Mouse (Mus musculus): ENCODE measurements around the gene Gm3264.
"Not testable (repeated sequence)": the region's sequence is repeated elsewhere in the genome, so short reads cannot be mapped to it uniquely, and the experiment has no call there.

Gene Gm3264

GRCm38 (mm10) chr14:4855299-4855980, at the start of gene Gm3264:
TSS of gene Gm3264 (plus strand) at chr14:4855576.
- DNase-seq (ENCODE audit: low read depth): not testable (repeated sequence)

- DNase-seq (ENCODE audit: low read depth): not testable (repeated sequence)
Measured at GRCm38 (mm10) chr14:4806421-4806820, 49.0 kb upstream of the Gm3264 start.

- not testable (repeated sequence) for DNase-seq (ENCODE audit: low read depth)
Measured at GRCm38 (mm10) chr14:4821950-4822349, 33.4 kb upstream of the Gm3264 start.

- not testable (repeated sequence) for DNase-seq (ENCODE audit: low read depth)
Measured at GRCm38 (mm10) chr14:4837806-4838205, 17.6 kb upstream of the Gm3264 start, which contains the start of gene Gm3269. TSS of gene Gm3269 (plus strand) at chr14:4838106.

- not testable (repeated sequence) for DNase-seq (ENCODE audit: low read depth)
Measured at GRCm38 (mm10) chr14:4892116-4892515, 36.7 kb downstream of the Gm3264 start, which contains the start of gene Gm3278. TSS of gene Gm3278 (plus strand) at chr14:4892416.
